Mouse (Mus musculus) neural tube, embryonic 10.5 days (tissue): ENCODE data around the gene Ccdc137.

Experiments used
- DNase-seq: peaks from one replicate; pipeline ENCODE4 v3.0.0-alpha.2; 2017; ENCODE audit warnings: low spot score; ENCODE audit errors: extremely low spot score

The Ccdc137 gene

GRCm38 (mm10) chr11:120458847-120459597 lies 1.1 kb downstream of the Ccdc137 start:
- no peak for DNase-seq

GRCm38 (mm10) chr11:120463536-120463935 lies 5.6 kb downstream of the Ccdc137 start:
- DNase-seq: no peak

- DNase-seq: no peak
These were observed 6.5 kb downstream of the Ccdc137 start for GRCm38 (mm10) chr11:120464365-120464764.

- DNase-seq: no peak
These were observed 7.6 kb downstream of the Ccdc137 start for GRCm38 (mm10) chr11:120465521-120465920.

GRCm38 (mm10) chr11:120467051-120467735 lies 9.3 kb downstream of the Ccdc137 start, which contains the start of gene Arl16:
Gene Arl16 (minus strand): TSS chr11:120467607.
- DNase-seq: peak; percentile 98

GRCm38 (mm10) chr11:120467736-120468092 lies 9.8 kb downstream of the Ccdc137 start:
- DNase-seq: no peak

GRCm38 (mm10) chr11:120472052-120472451 lies 14.1 kb downstream of the Ccdc137 start:
- DNase-seq: no peak

- no peak for DNase-seq
These were observed 25.6 kb downstream of the Ccdc137 start for GRCm38 (mm10) chr11:120483448-120483934.

- peak; percentile 90 for DNase-seq
These were observed 26.5 kb downstream of the Ccdc137 start, which contains the start of gene Mrpl12 for GRCm38 (mm10) chr11:120484265-120484981. Gene Mrpl12 (plus strand): TSS chr11:120484613.

- no peak for DNase-seq
These were observed 27.3 kb downstream of the Ccdc137 start for GRCm38 (mm10) chr11:120485251-120485650.

- DNase-seq: no peak
These were observed 30.6 kb downstream of the Ccdc137 start for GRCm38 (mm10) chr11:120488516-120488915.

- DNase-seq: peak; percentile 62
These were observed 31.3 kb downstream of the Ccdc137 start for GRCm38 (mm10) chr11:120489054-120489761.

- no peak for DNase-seq
These were observed 32.6 kb downstream of the Ccdc137 start for GRCm38 (mm10) chr11:120490291-120491046.

GRCm38 (mm10) chr11:120491317-120492023 lies 33.6 kb downstream of the Ccdc137 start, which contains the start of gene Slc25a10:
Gene Slc25a10 (plus strand): TSS chr11:120491840.
- DNase-seq: peak; percentile 90

GRCm38 (mm10) chr11:120492024-120492877 lies 34.3 kb downstream of the Ccdc137 start:
- DNase-seq: peak; percentile 57

- no peak for DNase-seq
These were observed 34.9 kb downstream of the Ccdc137 start for GRCm38 (mm10) chr11:120492878-120493203.

- no peak for DNase-seq
These were observed 35.4 kb downstream of the Ccdc137 start for GRCm38 (mm10) chr11:120493351-120493750.

- DNase-seq: no peak
These were observed 36.0 kb downstream of the Ccdc137 start for GRCm38 (mm10) chr11:120493911-120494310.

GRCm38 (mm10) chr11:120497436-120497835 lies 39.5 kb downstream of the Ccdc137 start:
- no peak for DNase-seq
